Mouse (Mus musculus): Measurements from ENCODE around the gene Eef2kmt.
A peak's percentile ranks its signal among the peaks of the same experiment; 100 is the strongest.

Gene Eef2kmt

DNA sequence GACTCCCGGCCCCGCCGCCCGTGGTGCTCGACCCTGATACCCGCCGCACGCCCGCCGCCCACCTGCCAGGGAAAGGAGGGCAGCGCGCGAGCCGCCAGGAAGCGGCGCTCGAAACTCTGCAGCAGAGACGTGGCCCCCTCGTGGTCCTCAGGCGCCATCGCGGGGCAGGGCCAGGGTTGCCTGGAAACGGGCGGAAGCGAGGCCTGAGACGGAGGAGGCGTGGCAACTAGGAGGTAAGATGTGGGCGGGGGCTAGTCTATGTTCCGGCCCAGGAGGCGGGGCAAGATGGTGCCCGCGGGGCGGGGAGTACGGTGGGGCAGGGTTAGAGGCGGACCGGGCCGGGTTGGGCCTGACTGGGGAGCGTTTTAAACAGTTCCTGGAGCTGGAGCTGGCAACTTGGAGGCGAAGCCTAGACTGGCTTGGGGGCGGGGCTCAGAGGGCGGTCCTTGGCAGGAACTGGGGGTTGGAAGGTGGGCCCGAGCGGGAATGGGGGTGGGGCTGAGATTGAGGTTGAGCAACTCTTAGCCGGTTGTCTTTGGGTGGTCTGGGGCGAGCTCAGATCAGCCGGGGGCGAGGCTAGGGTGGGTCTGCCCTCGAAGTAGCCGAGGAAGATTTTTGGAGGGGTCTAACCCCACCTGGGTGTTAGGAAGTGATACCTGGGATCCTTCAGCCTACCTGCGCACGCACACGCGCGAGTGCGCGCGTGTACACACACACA, at the start of gene Eef2kmt:
Gene Eef2kmt, minus strand, starts transcription at position 205 of the 718 bp plus-strand sequence.
- peak; percentile 100 for DNase-seq

DNA sequence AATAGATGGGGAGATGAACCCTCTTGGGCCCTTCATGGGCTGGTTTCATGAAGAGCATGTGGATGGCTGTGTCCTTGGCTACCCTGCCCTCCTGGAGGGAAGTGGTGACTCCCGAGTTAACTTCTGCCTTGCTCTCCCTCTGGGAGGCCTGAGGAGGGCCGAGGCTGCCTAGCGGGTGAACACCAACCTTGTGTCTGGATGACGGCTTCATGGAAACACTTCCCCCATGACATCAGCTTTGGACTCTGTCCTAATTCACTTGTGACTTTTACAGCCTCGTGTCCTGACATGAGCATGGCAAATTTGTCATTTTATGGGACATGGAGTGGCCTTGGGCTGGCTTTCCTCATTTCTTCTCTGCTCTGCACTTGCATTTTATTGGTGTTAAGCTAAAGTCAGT, 39.5 kb upstream of the Eef2kmt start:
- DNase-seq: peak; percentile 51

DNA sequence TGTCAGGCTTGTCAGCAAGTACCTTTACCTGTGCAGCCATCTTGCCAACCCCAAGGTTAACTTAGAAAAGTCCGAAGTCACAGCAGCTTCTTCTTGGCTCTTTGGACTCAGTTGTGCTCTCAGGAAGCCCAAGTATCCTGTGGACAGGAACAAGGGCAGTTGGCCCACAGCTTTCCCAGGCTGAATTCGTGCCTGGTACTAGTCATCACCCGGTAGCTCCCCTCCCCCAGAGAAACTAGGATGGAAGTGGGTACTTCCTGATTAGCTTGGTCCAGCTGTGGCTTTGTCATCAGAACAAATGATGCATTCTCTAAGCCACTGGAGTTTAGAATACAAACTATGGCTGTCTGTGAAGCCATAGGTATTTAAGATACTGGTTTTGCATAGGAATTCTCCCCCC, 29.6 kb upstream of the Eef2kmt start:
- peak; percentile 66 for DNase-seq

DNA sequence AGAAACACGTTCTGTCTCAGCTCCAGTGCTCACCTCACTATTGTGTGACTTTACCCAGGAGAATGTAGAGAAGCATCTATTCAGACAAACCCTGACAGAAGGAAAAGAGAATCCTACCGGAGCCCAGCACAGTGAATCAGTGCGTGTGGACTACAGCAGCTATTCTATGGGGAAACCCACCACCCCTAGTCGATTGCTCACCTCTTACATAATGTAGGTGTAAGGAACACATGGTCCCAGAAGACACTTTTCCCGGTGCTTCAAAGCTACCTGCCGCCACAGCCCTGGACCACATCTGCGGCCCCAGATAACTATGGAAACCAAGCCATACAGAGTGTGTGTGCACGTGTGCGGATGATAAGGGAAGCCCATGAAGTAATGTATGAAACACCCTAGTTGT, 26.9 kb upstream of the Eef2kmt start:
- DNase-seq: peak; percentile 67

DNA sequence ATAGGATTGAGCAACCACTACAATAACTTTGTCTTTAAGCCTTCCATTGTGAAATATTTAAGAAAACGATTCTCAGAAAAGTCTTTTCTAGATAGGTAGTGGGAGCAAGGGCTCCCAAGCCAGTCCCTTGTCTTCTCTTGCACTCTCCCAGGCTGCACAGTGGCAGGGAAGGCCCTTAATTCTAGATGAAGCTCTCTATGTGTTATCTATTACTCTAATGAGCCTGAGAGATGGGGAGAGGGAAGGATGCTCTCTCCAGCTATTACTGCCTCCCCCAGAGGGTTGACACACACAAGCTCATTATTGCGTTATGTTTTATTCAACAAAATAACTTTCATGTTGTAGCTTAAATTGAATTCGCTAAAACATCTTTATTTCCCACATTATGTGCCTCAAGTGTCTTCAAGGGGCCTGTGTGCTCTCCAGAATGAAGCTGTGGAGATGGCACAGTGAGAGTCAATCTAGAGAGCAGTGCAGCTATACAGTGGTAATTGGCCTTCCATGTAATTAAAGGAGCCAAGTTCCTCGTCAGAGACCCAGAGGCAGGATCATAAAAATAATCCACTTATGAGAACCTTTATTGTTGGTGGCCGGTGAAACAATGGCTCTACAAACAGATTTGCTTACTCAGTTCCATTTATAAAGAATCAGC, 23.9 kb upstream of the Eef2kmt start:
- DNase-seq: peak; percentile 52

DNA sequence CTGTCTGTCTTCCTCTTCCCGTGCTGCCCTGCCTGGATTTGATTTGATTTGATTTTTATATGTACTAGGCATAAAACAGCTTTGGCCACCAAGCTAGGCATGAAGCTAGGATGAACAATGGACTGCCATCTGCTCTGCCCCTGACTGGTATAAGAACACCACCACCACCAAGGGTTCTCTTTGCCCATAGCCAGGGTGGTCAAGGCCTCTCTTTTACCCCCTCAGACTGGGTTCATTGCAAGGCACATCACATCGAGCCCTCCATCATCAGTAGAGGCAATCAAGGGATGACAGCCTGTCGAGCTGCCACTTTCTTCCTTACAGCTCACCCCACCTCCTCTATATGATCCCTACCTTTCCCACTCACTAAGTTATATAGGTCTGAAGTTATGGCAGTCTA, 16.6 kb upstream of the Eef2kmt start:
- DNase-seq: peak; percentile 71

DNA sequence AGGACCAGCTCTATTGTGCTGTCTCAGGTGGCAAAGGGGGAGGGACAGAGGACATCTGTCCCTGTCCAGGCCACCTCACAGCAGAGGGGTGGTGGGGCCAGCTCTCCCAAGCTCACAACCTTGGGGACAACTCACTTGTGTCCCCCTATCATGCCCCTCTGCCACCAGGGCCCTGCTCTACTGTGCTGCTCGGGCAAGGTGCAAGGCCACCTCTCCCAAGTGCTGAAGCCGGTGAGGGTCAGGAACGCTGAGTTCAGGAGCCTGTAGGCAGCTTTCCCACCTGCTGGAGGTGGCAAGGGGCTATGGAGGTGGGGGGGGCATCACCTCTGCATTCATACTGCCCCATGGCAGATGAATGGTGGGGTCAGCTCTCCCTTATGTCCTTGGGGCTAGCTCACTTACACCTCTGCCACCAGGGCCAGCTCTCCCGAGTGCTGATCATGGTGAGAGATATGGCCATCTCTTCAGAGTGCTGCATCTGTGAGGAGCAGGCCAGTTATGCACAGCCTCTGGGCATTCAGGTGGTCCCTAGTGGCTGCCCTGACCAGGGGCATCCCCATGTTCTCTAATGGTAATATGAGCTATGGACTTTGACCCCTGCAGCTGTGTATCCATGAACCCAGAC, 15.7 kb upstream of the Eef2kmt start:
- peak; percentile 76 for DNase-seq

DNA sequence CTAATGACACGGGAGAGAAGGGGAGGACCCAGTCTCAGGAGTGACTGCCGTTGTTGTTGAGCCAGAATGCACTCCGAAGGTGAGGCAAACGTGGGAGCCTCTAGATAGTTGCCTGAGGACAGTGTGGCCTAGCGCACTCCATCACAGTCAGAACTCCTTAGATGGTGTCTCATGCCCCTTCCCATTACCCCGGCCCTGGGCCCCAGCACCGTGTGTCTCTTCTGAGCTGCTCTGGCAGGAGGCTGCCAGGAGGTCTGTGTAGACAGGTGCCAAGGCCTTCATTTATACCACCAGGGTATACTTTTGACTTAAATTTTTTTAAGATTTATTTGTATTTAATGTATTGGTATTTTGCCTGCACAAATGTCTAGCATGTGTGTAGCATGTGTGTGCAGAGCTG, 8.1 kb upstream of the Eef2kmt start:
- peak; percentile 77 for DNase-seq

DNA sequence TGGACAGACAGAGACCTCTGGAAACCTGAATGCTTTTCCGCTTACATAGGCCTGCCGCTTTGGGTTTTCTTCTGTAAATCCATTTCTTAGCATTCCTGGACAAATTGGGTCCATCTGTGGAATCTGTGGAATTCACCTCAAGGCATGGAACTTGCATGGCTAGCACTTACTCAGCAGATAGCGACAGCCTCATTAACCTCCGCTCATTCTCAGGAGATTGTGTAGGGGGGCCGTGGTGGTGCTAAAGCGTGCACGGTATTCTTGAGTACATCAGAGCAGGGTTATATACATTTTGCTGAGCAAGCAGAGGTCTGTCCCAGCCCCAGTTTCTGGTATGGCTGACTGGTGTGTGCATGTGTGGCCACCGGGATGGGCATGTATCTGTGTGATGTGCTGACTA, 7.4 kb upstream of the Eef2kmt start:
- DNase-seq: peak; percentile 81

DNA sequence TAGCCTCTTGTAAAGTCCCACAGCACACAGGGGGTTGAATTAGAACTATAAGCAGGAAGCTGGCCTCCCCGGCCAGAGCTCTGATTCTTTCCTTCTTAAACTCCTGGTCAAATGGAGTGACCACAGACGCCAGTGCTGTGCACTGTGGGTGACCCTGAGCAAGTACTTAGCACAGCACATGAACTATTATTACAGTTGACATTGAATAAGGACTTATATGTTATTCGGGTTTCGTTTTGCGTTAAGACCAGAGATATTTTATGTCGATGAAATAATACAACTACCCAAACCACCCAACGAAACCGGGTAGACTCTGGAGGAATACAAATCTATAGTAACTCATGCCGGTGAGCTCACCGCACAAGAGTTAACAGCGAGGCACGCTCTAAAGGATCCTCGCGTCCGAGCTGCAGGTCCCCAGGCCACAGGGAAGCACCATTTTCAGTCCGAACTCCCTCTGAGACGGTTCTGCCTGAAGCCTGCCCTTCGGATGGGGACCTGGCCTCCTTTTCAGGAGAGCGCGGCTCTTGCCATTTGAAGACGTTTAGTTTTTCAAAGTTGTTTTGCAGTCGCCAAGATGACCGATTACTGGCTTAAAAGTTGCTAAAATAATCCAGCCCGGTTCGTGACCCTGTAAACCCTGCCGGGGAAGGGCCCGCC, 572 bp downstream of the Eef2kmt start:
- DNase-seq: peak; percentile 86

DNA sequence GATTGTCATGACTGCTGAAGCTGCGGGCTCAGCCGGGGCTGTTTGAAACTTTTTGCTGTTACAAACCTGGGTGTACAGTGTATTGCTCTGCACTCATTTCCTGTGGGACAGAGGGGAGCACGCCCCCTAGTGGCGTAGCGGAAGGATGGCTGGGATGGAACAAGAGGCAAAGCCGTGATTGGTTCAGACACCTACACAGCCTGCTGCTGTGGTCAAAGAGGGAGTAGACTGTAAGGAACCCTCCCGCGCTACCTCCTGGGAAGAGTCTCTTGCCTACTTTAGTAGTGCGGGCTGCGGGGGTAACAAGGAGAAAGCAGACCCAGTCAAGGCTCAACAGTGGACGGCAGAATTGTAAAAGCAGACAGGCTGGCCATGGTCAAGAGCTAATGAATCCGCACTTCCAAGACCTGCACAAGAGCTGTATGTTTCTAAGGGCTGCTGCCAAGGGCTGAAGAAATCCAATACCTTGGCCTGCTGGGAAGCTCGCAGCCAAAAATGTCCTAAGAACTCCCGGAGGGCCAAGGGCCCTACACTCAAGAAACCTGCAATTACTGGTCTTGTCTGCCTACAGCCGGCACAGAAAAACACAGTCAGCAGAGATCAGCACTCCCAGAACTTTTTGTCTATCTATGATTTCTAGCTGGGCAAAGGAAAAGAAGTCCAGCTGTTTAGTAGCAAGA, 1.3 kb downstream of the Eef2kmt start:
- peak; percentile 98 for DNase-seq

DNA sequence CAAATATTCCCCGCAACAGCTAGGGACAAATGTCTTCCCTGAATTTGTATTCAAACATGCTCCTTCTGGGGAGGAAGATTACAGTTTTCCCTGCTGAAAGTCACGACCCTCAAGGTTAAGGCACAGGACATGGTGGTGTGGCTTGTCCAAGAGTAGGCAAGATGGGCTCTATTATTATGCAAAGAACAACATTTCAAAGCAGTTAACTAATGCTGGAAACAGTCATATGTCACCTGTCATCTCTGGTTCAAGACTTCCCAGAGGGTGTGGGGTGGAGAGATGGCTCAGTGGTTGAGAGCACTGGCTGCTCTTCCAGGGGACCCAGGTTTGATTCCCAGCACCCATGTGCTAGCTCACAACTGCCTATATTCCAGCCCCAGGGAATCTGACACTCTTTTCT, 3.5 kb downstream of the Eef2kmt start:
- peak; percentile 70 for DNase-seq

DNA sequence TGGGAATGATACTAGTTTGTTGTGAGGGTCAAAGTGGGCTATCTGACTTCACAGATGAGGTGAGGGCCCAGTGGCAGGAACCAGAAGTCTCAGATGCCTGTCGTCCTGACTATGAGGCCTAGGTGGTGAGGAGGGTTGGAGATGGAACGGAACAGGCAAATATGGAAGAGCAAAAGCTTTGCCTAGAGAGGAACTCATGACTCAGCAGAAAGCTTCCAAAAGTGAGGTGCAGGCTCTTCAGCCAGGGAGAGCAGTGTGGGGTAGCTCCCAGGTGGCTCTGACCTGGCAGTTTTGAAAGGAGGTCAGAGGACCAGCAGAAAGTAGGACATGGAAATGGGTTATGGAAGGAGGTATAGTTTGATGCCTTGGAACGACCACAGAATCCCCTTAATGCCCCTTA, 4.9 kb downstream of the Eef2kmt start:
- DNase-seq: peak; percentile 78

DNA sequence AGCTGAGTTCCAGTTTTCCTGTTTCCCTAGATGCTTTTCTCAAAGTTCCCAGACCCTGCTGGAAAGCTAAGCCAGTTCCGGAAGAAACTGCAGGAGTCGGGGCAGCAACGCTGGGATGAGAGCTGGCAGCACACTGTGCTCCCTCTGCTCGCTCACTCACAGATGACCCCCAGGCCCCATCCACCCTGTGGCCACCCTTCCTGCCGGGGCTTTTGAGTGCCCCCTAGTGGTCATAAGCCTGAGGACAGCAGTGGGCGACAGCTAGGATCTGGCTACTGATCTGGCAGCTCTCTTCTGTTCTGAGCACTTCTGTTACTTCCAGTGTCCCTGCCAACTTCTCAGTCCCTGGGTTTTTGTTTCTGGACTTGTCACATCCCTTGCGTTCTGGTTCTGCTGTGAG, 11.4 kb downstream of the Eef2kmt start:
- DNase-seq: peak; percentile 97

DNA sequence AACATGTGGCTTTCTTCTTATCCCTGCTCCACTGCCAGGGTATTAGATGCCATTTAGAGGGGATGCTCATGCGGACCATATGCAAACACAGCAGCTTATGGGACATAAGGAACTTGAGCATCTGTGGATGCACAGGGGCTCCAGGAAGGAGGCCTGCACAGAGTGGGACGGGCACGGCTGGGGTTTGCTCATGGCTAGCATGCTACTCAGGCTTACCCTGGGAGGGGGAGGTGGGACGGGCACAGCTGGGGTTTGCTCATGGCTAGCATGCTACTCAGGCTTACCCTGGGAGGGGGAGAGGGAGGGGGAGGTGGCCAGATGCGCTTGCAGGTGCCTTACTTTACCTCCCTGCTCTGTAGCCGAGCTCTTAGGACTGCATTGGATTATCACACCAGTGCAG, 12.9 kb downstream of the Eef2kmt start:
- peak; percentile 84 for DNase-seq

DNA sequence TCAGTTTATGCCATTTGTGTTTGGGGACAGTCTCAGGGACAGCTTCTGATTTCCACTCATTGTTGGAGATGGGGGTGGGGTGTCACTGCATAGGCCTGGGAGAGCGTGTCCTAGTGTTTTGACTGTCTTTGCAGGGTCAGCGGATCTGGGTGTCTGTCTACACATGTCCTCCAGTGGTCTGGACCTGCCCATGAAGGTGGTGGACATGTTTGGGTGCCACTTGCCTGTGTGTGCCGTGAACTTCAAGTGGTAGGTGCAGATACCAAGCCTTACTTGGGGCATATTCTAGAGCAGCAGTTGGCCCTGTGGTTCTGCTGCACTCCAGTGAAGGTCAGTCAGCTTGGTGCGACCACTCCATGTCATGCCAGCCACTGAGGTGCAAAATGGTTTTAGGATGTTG, 13.4 kb downstream of the Eef2kmt start:
- DNase-seq: peak; percentile 83

DNA sequence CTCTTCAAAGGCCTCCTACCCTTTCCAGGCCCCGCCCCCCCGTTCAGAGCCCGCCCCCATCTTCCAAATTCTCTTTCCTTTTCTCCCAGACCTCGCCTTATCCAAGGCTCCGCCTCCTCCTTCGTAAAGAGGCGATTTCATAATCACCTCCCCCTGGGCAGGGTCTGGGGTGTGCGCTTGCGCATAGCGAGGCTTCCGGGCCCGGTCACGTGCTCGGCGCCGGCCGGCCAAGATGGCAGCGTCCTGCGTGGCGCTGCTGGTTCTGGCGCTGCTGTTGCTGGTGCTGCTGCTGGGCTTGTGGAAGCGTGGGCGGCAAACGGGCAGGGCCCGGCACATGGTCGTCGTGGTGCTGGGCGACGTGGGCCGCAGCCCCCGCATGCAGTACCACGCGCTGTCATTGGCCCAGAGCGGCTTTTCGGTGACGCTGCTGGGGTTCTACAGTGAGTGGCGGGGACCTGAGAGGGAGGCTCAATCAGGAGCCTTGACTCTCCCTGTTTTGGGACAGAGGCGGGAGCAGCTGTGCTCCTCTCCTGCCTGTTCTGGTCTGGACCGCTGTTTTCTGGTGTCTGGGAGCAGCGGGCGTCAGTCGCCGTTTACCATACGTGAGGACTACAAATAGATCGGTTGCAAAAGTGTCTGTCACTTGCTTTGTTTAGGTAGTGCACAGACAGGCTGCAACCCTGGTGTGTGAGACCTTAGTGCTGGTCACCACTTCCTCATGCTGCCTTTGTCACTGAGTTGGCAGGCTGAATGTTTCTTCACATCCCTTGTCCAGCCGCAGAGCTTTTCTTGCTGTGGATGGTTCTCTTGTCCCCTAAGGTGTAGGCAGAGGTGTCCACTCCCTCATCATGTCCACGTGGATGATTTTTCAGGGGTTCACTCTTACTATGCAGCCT, 22.1 kb downstream of the Eef2kmt start, which contains the start of gene Alg1:
Gene Alg1, plus strand, starts transcription at position 204 of the 896 bp plus-strand sequence.
- DNase-seq: peak; percentile 100

DNA sequence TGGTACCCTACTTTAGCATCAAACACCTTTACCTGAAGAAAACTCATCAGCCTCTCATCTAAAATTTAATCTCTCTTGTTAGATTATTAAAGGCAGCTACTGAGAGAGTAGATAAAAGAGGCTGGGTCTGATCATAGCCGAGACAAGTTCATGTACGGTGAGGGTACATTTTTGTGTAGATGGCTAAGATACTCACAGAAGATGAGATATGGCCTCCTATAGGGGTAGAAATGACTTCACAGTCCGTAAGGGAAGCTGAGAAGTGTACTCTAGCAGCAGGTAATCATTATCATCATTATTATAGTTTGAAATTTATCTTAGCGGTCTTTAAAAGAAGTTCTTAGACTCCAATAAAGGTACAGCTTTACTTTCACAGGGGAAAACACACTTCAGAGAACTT, 22.8 kb downstream of the Eef2kmt start:
- peak; percentile 41 for DNase-seq

DNA sequence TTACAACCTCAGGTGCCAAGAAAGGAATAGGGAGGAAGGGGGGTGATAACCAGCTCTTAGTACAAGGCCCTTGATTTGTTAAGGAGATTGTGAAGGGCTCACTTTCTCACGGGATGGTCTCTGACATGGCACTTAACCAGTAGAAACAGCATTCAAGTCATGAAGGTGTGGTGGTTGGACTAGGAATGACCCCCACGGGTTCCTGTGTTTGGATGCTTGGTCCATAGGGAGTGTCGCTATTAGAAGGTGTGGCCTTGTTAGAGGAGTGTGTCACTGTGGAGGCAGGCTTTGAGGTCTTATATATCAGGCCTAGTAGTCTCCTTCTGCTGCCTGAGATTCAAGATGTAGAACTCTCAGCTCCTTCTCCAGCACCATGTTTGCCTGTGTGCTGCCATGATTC, 27.7 kb downstream of the Eef2kmt start:
- peak; percentile 80 for DNase-seq

DNA sequence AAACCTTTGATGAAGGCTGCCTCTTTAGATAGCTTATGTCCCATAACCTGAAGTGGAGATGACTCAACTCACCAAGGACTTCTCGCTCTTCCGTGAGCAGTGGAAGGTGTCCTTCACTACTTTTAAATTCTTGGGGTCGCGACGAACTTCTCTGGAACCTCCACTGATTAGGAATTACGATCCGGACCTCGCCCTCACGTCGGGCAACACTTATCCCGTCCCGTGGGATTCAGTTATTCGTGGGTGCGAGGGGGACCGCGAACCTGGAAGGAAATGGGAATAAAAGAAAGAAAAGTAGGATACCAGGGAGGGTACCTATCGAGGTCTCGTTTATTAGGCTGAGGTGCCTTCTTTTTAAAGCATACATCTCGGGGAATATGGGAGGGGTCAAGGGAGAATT, 28.3 kb downstream of the Eef2kmt start:
- DNase-seq: peak; percentile 85

DNA sequence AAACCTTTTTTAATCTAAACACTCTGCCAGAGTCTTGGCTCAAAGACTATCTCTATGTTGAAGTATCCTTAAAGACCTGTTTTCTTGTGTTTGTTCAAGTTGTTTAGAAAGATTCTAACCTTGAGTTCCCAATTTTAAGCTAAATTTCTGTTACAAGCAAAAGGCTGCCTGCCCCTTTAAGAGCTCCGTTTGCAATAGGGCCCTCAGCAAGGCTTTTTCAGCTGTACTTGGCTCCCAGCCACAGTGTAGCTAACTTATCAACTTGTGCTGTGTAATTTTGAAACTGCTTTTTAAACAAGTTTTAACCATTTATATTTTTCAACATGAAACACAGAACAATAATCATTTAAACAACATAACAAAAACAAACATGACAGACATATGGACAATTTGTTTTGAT, 29.2 kb downstream of the Eef2kmt start:
- DNase-seq: peak; percentile 88

DNA sequence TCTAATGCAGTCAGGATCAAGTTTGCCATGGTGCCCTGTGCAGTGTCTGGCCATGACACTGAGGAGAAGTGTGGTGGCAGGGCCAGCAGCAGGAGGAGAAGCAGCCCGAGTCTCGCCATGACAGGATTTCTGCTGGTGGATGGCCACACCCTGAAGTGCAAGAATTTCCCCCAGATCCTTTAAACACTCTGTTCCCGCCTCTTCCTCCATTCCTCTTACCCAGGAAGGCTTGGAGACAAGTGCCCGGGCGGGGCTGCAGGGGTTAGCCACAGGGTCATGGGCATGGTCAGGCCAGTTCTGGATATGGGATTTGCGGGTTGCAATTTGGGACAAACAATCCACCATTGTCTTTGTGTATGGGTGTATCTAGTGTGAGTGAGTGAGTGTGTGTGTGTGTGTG, 33.6 kb downstream of the Eef2kmt start, which contains the start of gene AU021092:
Gene AU021092, minus strand, starts transcription at position 160 of the 400 bp plus-strand sequence.
- DNase-seq: peak; percentile 97
